Mouse (Mus musculus) MEL (cell line): Measurements from ENCODE around the gene Rpl19.

Source experiments
- CTCF ChIP-seq, 3 experiments: IDR thresholded peaks in 2 of 3; conservative IDR thresholded peaks in 1 of 3; 2 replicates each; pipeline ENCODE4 v1.5.1; 2011 to 2012; ENCODE audit warnings: low read length in 3 of 3, low read depth in 2 of 3, mild to moderate bottlenecking in 2 of 3, improper control_type of control experiment in 1 of 3, inconsistent platforms in 1 of 3, mixed read lengths in 1 of 3, moderate library complexity in 1 of 3; ENCODE audit not compliant: control insufficient read depth in 1 of 3, insufficient read depth in 1 of 3, poor library complexity in 1 of 3, severe bottlenecking in 1 of 3
- GABPA ChIP-seq: IDR thresholded peaks from 2 replicates; pipeline ENCODE4 v1.6.1; 2012; ENCODE audit warnings: low read depth, mild to moderate bottlenecking, inconsistent platforms, low read length, improper control_type of control experiment, moderate library complexity
- POLR2A ChIP-seq, 2 experiments: IDR thresholded peaks; 2 replicates each; pipeline ENCODE4 v1.6.1; 2011 to 2012; ENCODE audit warnings: low read length in 2 of 2, mild to moderate bottlenecking in 2 of 2, control low read depth in 1 of 2, improper control_type of control experiment in 1 of 2, low read depth in 1 of 2, moderate library complexity in 1 of 2; ENCODE audit not compliant: control insufficient read depth in 1 of 2, insufficient read depth in 1 of 2, poor library complexity in 1 of 2
- UBTF ChIP-seq: IDR thresholded peaks from 2 replicates; pipeline ENCODE4 v1.6.1; 2012; ENCODE audit warnings: low read depth, mild to moderate bottlenecking, inconsistent platforms, low read length, improper control_type of control experiment, moderate library complexity, borderline replicate concordance; ENCODE audit not compliant: insufficient read depth

- TF ChIP-seq UBTF (no peak), CTCF (IDR thresholded peaks at IDR 0.05 in 2 of 3, conservative IDR thresholded peaks at IDR 0.05 in 1 of 3; ENCODE audit: control insufficient read depth in 1 of 3, insufficient read depth in 1 of 3, low read depth in 2 of 3, low read length in 3 of 3, poor library complexity in 1 of 3, severe bottlenecking in 1 of 3) (no peak), POLR2A (IDR thresholded peaks at IDR 0.05; ENCODE audit: control insufficient read depth in 1 of 2, insufficient read depth in 1 of 2, low read depth in 1 of 2, low read length in 2 of 2, poor library complexity in 1 of 2) (no peak), GABPA (no peak)
Measured at GRCm38 (mm10) chr11:97983506-97983905, 43.0 kb upstream of the Rpl19 start.
